Mouse (Mus musculus) heart, postnatal 0 days (tissue): ENCODE results near the gene Tle3. TPM values are rescaled to one million over a fixed set of nuclear protein-coding genes. Genes with fewer than 3 reads are reported as not detected.

ENCODE experiments used
- ATAC-seq: fragments of 200-750 bp; cut with Nextera tagmentation; 2 replicates; pipeline ENCODE4 v1.8.0; 2017; ENCODE audit warnings: low read depth, moderate number of reproducible peaks, moderate library complexity; ENCODE audit not compliant: insufficient read depth
- DNase-seq: peaks from one replicate; pipeline ENCODE4 v3.0.0-alpha.2; 2016; ENCODE audit warnings: low spot score
- H3K27ac ChIP-seq: fragments of 300-500 bp; sonication (generic); 2 replicates; pipeline ENCODE4 v1.5.1; 2014; ENCODE audit warnings: low read depth, mild to moderate bottlenecking
- H3K27me3 ChIP-seq: fragments of 300-500 bp; sonication (generic); 2 replicates; pipeline ENCODE4 v1.6.1; 2014; ENCODE audit warnings: low read length, mixed read lengths; ENCODE audit not compliant: control insufficient read depth, insufficient read depth
- H3K36me3 ChIP-seq: fragments of 300-500 bp; sonication (generic); replicated peaks from 2 replicates; pipeline ENCODE4 v1.6.1; 2014; ENCODE audit warnings: low read length, mixed read lengths; ENCODE audit not compliant: control insufficient read depth, insufficient read depth
- H3K4me1 ChIP-seq: fragments of 300-500 bp; sonication (generic); 2 replicates; pipeline ENCODE4 v1.6.1; 2014; ENCODE audit warnings: antibody characterized with exemption; ENCODE audit not compliant: control insufficient read depth, insufficient read depth
- H3K4me2 ChIP-seq: fragments of 300-500 bp; sonication (generic); 2 replicates; pipeline ENCODE4 v1.6.1; 2014; ENCODE audit warnings: low read depth, mild to moderate bottlenecking, low read length, moderate library complexity
- H3K4me3 ChIP-seq: fragments of 300-500 bp; sonication (generic); 2 replicates; pipeline ENCODE4 v1.5.1; 2014; ENCODE audit warnings: low read depth, low read length
- H3K9ac ChIP-seq: fragments of 300-500 bp; sonication (generic); replicated peaks from 2 replicates; pipeline ENCODE4 v1.6.1; 2014; ENCODE audit warnings: low read depth, low read length, mixed read lengths
- H3K9me3 ChIP-seq: fragments of 300-500 bp; sonication (generic); replicated peaks from 2 replicates; pipeline ENCODE4 v1.6.1; 2016; ENCODE audit warnings: low read length; ENCODE audit not compliant: control insufficient read depth
- CTCF ChIP-seq: IDR thresholded peaks from 2 replicates; pipeline ENCODE4 v1.5.1; 2016; ENCODE audit warnings: antibody characterized with exemption, control low read depth, low read depth
- EP300 ChIP-seq: IDR thresholded peaks from 2 replicates; pipeline ENCODE4 v1.6.1; 2016; ENCODE audit warnings: antibody characterized with exemption, low read depth
- WGBS: fragments of 180-500 bp; shearing (Covaris S2); extraction: QIAGEN DNeasy Blood & Tissue Kit; methylation state at CpG from one replicate; pipeline ENCODE4 v1.1.7; 2014; 5-methylcytosine and 5-hydroxymethylcytosine counted together
- polyA plus RNA-seq: library from polyadenylated mRNA; unstranded; fragments of >200 nt; fragmentation: Nextera tagmentation; extraction: Ambion mirVana; gene quantifications from 2 replicates; pipeline ENCODE4 v1.2.1, GENCODE M21; 2015
- total RNA-seq: library from RNA; depleted of rRNA; stranded (reverse); fragments of >200 nt; gene quantifications from 2 replicates; pipeline ENCODE4 v1.2.3, GENCODE M21; 2014; ENCODE audit warnings: low replicate concordance

Gene Tle3
- total and polyA plus RNA-seq, 2 experiments from 2014 or later: 4.9 to 22.8 TPM

DNA sequence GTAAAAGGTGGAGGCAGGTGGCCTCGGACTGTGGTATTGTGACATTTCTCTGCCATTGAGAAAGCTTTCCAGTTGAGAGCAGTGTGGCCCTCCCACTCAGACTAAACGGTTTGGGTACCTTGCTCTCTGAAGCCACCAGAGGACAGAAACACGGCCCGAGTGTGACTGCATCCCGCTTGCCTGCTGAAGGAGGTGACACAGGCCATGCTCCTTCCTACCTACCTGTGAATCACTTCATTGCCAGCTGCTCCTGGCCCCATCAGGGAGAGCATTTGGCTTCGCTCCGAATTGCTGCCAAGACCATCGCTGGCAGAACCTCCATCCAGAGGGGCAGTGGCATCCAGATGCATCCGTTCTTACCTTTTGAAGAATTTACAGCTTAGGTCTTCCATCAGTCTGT, 26.0 kb downstream of the Tle3 start:
- Histone ChIP-seq H3K9me3 (no peaks in the 10 kb centered on the region), H3K4me2 (no peak overlapping the region), H3K36me3 (peaks cover 38% of the 10 kb centered on the region), H3K4me3 (no peak overlapping the region), H3K4me1 (no peaks in the 10 kb centered on the region), H3K27me3 (peaks cover 98% of the 10 kb centered on the region), H3K9ac (no peak overlapping the region), H3K27ac (no peak overlapping the region)
- TF ChIP-seq EP300 (no peak), CTCF (no peak)
- DNase-seq: no peak
- WGBS: 88% methylated on average over 9 of the region's 9 CpGs
- no peak for ATAC-seq

DNA sequence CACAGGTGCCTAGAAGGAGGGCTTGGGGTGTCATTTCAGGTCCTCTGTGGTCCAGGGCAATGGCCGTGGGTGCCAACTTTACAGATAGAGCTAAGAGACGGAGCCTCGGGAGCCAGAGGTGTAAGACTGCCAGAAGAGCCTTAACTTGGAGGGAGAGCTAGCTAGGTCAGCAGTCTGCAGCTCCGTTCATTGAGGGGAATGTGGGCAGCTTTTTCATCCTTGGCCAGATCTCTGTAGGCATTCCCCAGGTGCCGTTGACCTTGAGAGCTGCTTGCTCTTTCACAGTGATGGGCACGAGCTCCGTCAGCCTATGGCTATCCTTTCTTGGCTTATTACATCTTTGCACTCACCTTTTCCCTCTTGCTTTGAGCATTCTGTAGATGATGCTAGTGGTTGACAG, 28.0 kb downstream of the Tle3 start:
- peaks cover 4% of the 10 kb centered on the region; the same call in 1 of the 2 replicates for H3K4me1 ChIP-seq
- 87% methylated on average over 7 of the region's 7 CpGs for WGBS
- no peak overlapping the region for H3K4me3 ChIP-seq
- no peak overlapping the region for H3K4me2 ChIP-seq
- no peak overlapping the region for H3K9ac ChIP-seq
- peaks cover 26% of the 10 kb centered on the region for H3K36me3 ChIP-seq
- ATAC-seq (no peak), DNase-seq (no peak)
- H3K9me3 ChIP-seq: no peaks in the 10 kb centered on the region
- no peak overlapping the region for H3K27ac ChIP-seq
- TF ChIP-seq CTCF: no peak
- H3K27me3 ChIP-seq: peaks cover 97% of the 10 kb centered on the region

DNA sequence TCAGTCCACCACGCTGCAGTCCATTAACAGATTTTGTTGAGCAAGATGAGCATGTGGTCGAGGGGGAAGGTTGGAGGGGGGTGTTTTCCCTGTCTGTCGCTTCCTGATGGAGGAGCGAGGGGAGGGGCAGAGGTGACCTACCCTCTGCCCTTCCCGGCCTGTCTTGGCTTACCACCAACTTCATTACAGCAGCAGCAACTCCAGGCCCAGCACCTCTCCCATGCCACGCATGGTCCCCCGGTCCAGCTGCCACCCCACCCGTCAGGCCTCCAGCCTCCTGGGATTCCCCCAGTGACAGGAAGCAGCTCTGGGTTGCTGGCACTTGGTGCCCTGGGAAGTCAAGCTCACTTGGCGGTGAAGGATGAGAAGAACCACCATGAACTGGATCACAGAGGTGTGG, 29.5 kb downstream of the Tle3 start:
- Histone ChIP-seq H3K4me2 (no peak overlapping the region), H3K4me3 (no peak overlapping the region), H3K36me3 (peaks cover 30% of the 10 kb centered on the region), H3K9me3 (no peaks in the 10 kb centered on the region), H3K27me3 (peaks cover 95% of the 10 kb centered on the region), H3K9ac (no peak overlapping the region), H3K27ac (no peak overlapping the region), H3K4me1 (peaks cover 4% of the 10 kb centered on the region; the same call in 1 of the 2 replicates)
- TF ChIP-seq CTCF (no peak), EP300 (no peak)
- DNase-seq (no peak), ATAC-seq (no peak)
- WGBS: 76% methylated on average over 9 of the region's 9 CpGs

DNA sequence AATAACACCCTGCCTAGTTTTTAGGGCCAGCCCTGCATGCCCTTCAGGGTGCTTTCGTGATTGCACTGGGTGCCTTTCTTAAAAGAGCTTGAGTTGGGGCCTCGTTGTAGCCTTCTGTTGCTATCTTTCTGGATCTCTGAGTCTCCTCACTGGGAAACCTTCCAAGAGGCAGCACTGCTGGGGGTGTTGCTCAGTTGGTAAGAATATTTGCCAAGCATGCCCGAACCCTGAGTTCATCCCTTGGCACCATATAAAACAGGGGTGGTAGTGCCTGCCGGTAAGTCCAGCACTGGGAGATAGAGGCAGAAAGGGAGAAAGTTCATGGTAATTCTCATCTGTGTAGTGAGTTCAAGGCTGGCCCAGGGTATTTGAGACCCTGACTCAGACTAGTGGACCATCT, 30.1 kb downstream of the Tle3 start:
- H3K4me3 ChIP-seq: no peak overlapping the region
- H3K4me2 ChIP-seq: no peak overlapping the region
- 86% methylated on average over 4 of the region's 4 CpGs for WGBS
- H3K9me3 ChIP-seq: no peaks in the 10 kb centered on the region
- H3K27me3 ChIP-seq: peaks cover 95% of the 10 kb centered on the region
- DNase-seq: no peak
- H3K27ac ChIP-seq: no peak overlapping the region
- peaks cover 4% of the 10 kb centered on the region; the same call in 1 of the 2 replicates for H3K4me1 ChIP-seq
- TF ChIP-seq CTCF (no peak), EP300 (no peak)
- no peak for ATAC-seq
- peaks cover 30% of the 10 kb centered on the region for H3K36me3 ChIP-seq
- H3K9ac ChIP-seq: no peak overlapping the region

DNA sequence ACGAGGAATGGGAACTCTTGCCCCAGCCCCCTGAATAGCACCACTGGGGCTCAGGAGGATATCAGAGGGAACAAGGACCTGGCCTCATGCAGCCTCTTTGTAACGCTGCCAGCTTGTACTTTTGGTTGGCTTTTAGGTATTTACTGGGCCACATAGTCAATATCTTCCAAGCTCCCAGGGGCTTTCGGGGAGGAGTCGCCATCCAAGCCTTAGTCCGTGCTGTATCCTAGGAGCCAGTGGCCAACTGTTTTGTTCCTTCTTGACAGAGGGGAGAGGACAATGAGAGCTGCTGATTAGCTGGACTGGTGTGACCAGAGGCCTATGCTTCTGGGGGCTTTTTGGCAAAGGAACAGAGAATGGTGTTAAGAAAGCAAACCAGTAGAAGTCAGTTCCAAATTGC, 30.6 kb downstream of the Tle3 start:
- H3K9ac ChIP-seq: no peak overlapping the region
- no peak for DNase-seq
- peaks cover 4% of the 10 kb centered on the region; the same call in 1 of the 2 replicates for H3K4me1 ChIP-seq
- peaks cover 95% of the 10 kb centered on the region for H3K27me3 ChIP-seq
- H3K4me3 ChIP-seq: no peak overlapping the region
- H3K36me3 ChIP-seq: peaks cover 27% of the 10 kb centered on the region
- 86% methylated on average over 5 of the region's 5 CpGs for WGBS
- H3K9me3 ChIP-seq: no peaks in the 10 kb centered on the region
- no peak overlapping the region for H3K27ac ChIP-seq
- H3K4me2 ChIP-seq: no peak overlapping the region
- ATAC-seq: no peak
- TF ChIP-seq CTCF: no peak
- TF ChIP-seq EP300: no peak

DNA sequence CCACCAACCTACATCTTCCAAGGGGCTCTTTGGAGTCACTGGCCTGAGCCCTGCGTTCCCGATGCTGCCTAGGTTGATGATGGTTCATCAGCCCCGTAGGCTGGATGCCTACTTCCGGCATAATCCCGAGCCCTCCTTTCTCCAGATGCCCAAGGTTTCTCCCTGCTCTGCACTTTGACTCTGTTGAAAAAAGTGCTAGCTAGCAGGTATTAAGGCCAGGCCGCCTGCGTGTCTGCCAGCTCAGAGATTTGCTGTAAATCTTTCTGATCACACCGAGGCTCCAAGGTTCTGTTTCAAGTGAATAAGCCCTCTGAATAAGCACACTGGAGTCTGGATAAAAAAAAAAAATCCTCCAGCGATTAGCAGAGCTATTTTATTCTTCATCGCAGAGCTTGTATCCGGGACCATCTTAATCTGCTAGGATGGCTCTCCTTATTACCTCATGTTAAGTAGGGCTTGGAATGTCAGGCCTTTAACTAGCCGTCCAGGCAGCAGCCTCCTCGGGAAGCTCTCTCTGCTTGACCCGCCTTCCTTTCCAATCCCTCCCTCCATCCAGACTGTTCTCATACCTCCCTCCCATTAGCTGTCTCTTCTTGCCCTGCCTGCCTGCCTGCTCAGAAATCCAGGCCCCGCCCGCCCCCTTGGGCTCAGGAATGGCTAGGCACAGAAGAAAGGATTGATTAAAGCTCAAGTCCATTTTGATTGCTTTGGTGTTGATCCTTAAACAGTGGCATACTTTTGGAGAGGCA, 31.9 kb downstream of the Tle3 start:
- no peak for DNase-seq
- Histone ChIP-seq H3K36me3 (peaks cover 23% of the 10 kb centered on the region), H3K4me1 (peaks cover 4% of the 10 kb centered on the region; the same call in 1 of the 2 replicates), H3K4me3 (no peak overlapping the region), H3K27ac (no peak overlapping the region), H3K9ac (no peak overlapping the region), H3K27me3 (peaks cover 95% of the 10 kb centered on the region), H3K9me3 (no peaks in the 10 kb centered on the region), H3K4me2 (no peak overlapping the region)
- no peak for TF ChIP-seq EP300
- no peak for TF ChIP-seq CTCF
- 74% methylated on average over 16 of the region's 16 CpGs for WGBS
- ATAC-seq: no peak
